Mouse (Mus musculus) urinary bladder, postnatal 10 days (tissue): ENCODE measurements around the gene Phip.
A peak's percentile ranks its signal among the peaks of the same experiment; 100 is the strongest.

Source experiments
- DNase-seq: peaks from one replicate; pipeline ENCODE4 v3.0.0; 2022; ENCODE audit warnings: low spot score

Gene Phip

GRCm38 (mm10) chr9:82867698-82868097 lies 107.6 kb downstream of the Phip start:
- no peak for DNase-seq

- no peak for DNase-seq
Measured at GRCm38 (mm10) chr9:82866121-82866520, 109.2 kb downstream of the Phip start.

GRCm38 (mm10) chr9:82861775-82862430 lies 113.4 kb downstream of the Phip start:
- DNase-seq = no peak

- no peak for DNase-seq
Measured at GRCm38 (mm10) chr9:82861316-82861715, 114.0 kb downstream of the Phip start.

- DNase-seq = no peak
Measured at GRCm38 (mm10) chr9:82860805-82861204, 114.5 kb downstream of the Phip start.

GRCm38 (mm10) chr9:82856241-82856640 lies 119.1 kb downstream of the Phip start:
- no peak for DNase-seq

GRCm38 (mm10) chr9:82854973-82855614 lies 120.2 kb downstream of the Phip start:
- DNase-seq = no peak

GRCm38 (mm10) chr9:82854040-82854439 lies 121.3 kb downstream of the Phip start:
- no peak for DNase-seq

GRCm38 (mm10) chr9:82842671-82843070 lies 132.6 kb downstream of the Phip start:
- no peak for DNase-seq

GRCm38 (mm10) chr9:82835921-82836320 lies 139.4 kb downstream of the Phip start:
- no peak for DNase-seq

- no peak for DNase-seq
Measured at GRCm38 (mm10) chr9:82831891-82832290, 143.4 kb downstream of the Phip start.

GRCm38 (mm10) chr9:82829693-82830430 lies 145.5 kb downstream of the Phip start:
- peak; percentile 42 for DNase-seq

- DNase-seq = no peak
Measured at GRCm38 (mm10) chr9:82829007-82829689, 146.2 kb downstream of the Phip start, which contains the start of gene Irak1bp1. Irak1bp1 (plus strand) TSS chr9:82829540.

- DNase-seq = no peak
Measured at GRCm38 (mm10) chr9:82826426-82826825, 148.9 kb downstream of the Phip start.
